Mouse (Mus musculus) embryonic facial prominence, embryonic 11.5 days (tissue): ENCODE data around the gene Atp6v0a2. TPM values are rescaled to one million over a fixed set of nuclear protein-coding genes. Genes with fewer than 3 reads are reported as not detected.

ENCODE experiments used
- ATAC-seq: fragments of 200-750 bp; cut with Nextera tagmentation; replicated peaks from 2 replicates; pipeline ENCODE4 v1.8.0; 2017; ENCODE audit warnings: low read depth; ENCODE audit not compliant: insufficient number of reproducible peaks, low FRiP score, low TSS enrichment
- DNase-seq: peaks from one replicate; pipeline ENCODE4 v3.0.0-alpha.2; 2015; ENCODE audit warnings: low spot score
- H3K27ac ChIP-seq: fragments of 300-500 bp; sonication (generic); replicated peaks from 2 replicates; pipeline ENCODE4 v1.5.1; 2014; ENCODE audit warnings: mild to moderate bottlenecking, low read depth, low read length, control low read depth
- H3K27me3 ChIP-seq: fragments of 300-500 bp; sonication (generic); 2 replicates; pipeline ENCODE4 v1.6.1; 2014; ENCODE audit warnings: mild to moderate bottlenecking, low read length, moderate library complexity, mixed read lengths; ENCODE audit not compliant: control insufficient read depth, insufficient read depth
- H3K36me3 ChIP-seq: fragments of 300-500 bp; sonication (generic); replicated peaks from 2 replicates; pipeline ENCODE4 v1.6.1; 2014; ENCODE audit warnings: low read depth, mild to moderate bottlenecking, low read length, moderate library complexity, mixed read lengths; ENCODE audit not compliant: control insufficient read depth, insufficient read depth
- H3K4me1 ChIP-seq: fragments of 300-500 bp; sonication (generic); 2 replicates; pipeline ENCODE4 v1.6.1; 2014; ENCODE audit warnings: low read length, mixed read lengths; ENCODE audit not compliant: control insufficient read depth, insufficient read depth
- H3K4me2 ChIP-seq: fragments of 300-500 bp; sonication (generic); 2 replicates; pipeline ENCODE4 v1.6.1; 2014; ENCODE audit warnings: low read depth, mild to moderate bottlenecking, control low read depth, low read length, moderate library complexity
- H3K4me3 ChIP-seq: fragments of 300-500 bp; sonication (generic); 2 replicates; pipeline ENCODE4 v1.5.1; 2014; ENCODE audit warnings: low read depth, low read length, control low read depth
- H3K9ac ChIP-seq: fragments of 300-500 bp; sonication (generic); replicated peaks from 2 replicates; pipeline ENCODE4 v1.6.1; 2014; ENCODE audit warnings: mild to moderate bottlenecking, control low read depth, low read length
- H3K9me3 ChIP-seq: fragments of 300-500 bp; sonication (generic); replicated peaks from 2 replicates; pipeline ENCODE4 v1.6.1; 2016; ENCODE audit warnings: mild to moderate bottlenecking, low read length, inconsistent platforms, mixed read lengths; ENCODE audit not compliant: control insufficient read depth
- WGBS: fragments of 180-500 bp; shearing (Covaris S2); extraction: QIAGEN DNeasy Blood & Tissue Kit; methylation state at CpG from one replicate; pipeline ENCODE4 v1.1.7; 2014; 5-methylcytosine and 5-hydroxymethylcytosine counted together
- polyA plus RNA-seq: library from polyadenylated mRNA; unstranded; fragments of >200 nt; fragmentation: Nextera tagmentation; extraction: Ambion mirVana; gene quantifications from 2 replicates; pipeline ENCODE4 v1.2.1, GENCODE M21; 2014

Gene Atp6v0a2
- polyA plus RNA-seq, 1 experiment from 2014 or later: 40.4 TPM

GRCm38 (mm10) chr5:124604296-124604695 is 24.1 kb upstream of the Atp6v0a2 start:
- no peak overlapping the region for H3K9ac ChIP-seq
- 93% methylated on average over 4 of the region's 4 CpGs for WGBS
- no peak for ATAC-seq
- H3K4me3 ChIP-seq: no peak overlapping the region
- no peaks in the 10 kb centered on the region for H3K4me1 ChIP-seq
- no peaks in the 10 kb centered on the region for H3K27me3 ChIP-seq
- H3K36me3 ChIP-seq: no peaks in the 10 kb centered on the region
- H3K4me2 ChIP-seq: no peak overlapping the region
- H3K27ac ChIP-seq: no peak overlapping the region
- DNase-seq: no peak
- no peaks in the 10 kb centered on the region for H3K9me3 ChIP-seq

DNA sequence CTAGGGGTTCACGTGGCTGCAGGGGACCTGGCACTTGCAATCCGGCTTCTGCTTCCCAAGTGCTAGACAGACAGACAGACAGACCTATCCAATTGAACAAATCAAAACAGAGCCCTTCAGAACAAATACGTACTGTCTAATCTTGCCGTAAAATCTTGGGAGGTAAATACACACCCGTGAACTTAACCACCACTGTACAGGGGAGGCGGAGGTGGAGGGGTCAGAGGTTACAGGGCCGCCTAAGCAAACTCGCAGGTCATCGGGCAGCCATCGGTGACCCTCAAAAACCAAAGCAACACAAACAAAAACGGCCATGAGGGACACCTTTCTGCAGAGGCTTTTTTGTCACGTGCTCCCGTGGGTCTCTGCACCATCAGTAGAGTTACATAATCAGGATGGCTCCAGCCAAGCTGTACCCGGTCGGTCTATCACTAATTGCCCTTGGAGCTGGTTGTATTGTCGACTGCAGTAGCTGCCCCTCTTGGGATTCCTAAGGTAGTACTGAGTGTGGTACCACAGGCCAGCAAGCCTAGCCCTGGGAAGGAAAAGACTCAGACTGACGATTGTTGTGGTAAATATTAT is 23.2 kb upstream of the Atp6v0a2 start:
- WGBS: 83% methylated on average over 17 of the region's 17 CpGs
- H3K36me3 ChIP-seq: no peaks in the 10 kb centered on the region; the same call in 1 of the 2 replicates
- H3K27me3 ChIP-seq: no peaks in the 10 kb centered on the region
- no peaks in the 10 kb centered on the region for H3K9me3 ChIP-seq
- H3K4me1 ChIP-seq: no peaks in the 10 kb centered on the region
- DNase-seq (no peak), ATAC-seq (no peak)
- H3K4me2 ChIP-seq: no peak overlapping the region
- no peak overlapping the region for H3K27ac ChIP-seq
- H3K9ac ChIP-seq: no peak overlapping the region
- no peak overlapping the region for H3K4me3 ChIP-seq

- Histone ChIP-seq H3K4me2 (no peak overlapping the region), H3K27me3 (no peaks in the 10 kb centered on the region), H3K27ac (no peak overlapping the region), H3K9ac (no peak overlapping the region), H3K4me3 (no peak overlapping the region), H3K9me3 (no peaks in the 10 kb centered on the region), H3K36me3 (no peaks in the 10 kb centered on the region; the same call in 1 of the 2 replicates), H3K4me1 (no peaks in the 10 kb centered on the region)
- no peak for ATAC-seq
- no peak for DNase-seq
- 76% methylated on average over 10 of the region's 10 CpGs for WGBS
These were observed 17.4 kb upstream of the Atp6v0a2 start for GRCm38 (mm10) chr5:124610965-124611364.

- Histone ChIP-seq H3K36me3 (no peaks in the 10 kb centered on the region; the same call in 1 of the 2 replicates), H3K4me1 (no peaks in the 10 kb centered on the region), H3K27me3 (no peaks in the 10 kb centered on the region), H3K4me3 (no peak overlapping the region), H3K9me3 (no peaks in the 10 kb centered on the region), H3K4me2 (no peak overlapping the region), H3K27ac (no peak overlapping the region), H3K9ac (no peak overlapping the region)
- DNase-seq: no peak
- 87% methylated on average over 11 of the region's 11 CpGs for WGBS
- ATAC-seq: no peak
These were observed 13.7 kb upstream of the Atp6v0a2 start for GRCm38 (mm10) chr5:124614709-124615108.

GRCm38 (mm10) chr5:124618711-124619110 is 9.7 kb upstream of the Atp6v0a2 start:
- DNase-seq (no peak), ATAC-seq (no peak)
- no peak overlapping the region for H3K4me2 ChIP-seq
- 84% methylated on average over 10 of the region's 10 CpGs for WGBS
- no peak overlapping the region for H3K4me3 ChIP-seq
- H3K4me1 ChIP-seq: no peaks in the 10 kb centered on the region
- H3K27me3 ChIP-seq: no peaks in the 10 kb centered on the region
- H3K36me3 ChIP-seq: no peaks in the 10 kb centered on the region
- no peak overlapping the region for H3K27ac ChIP-seq
- H3K9ac ChIP-seq: no peak overlapping the region
- H3K9me3 ChIP-seq: no peaks in the 10 kb centered on the region

DNA sequence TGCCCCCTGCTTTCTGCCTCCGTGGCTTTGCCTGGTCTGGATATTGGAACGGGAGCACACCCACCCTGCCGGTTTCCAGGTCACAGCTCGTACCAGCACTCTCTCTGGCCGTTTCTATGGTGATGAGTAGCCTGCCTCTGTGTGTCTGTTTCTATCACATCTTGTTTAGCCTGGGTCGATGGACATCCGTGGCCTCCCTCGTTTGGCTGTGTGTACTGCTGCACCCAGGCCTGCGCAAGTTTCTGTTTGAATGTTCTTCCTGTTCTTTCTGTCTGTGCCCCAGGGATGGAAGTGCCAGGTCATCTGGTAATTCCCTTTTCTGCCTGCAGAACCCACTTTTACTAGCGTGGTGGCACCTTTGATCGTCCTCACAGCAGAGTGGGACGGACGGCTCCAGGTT is 7.0 kb upstream of the Atp6v0a2 start:
- Histone ChIP-seq H3K4me2 (no peak overlapping the region), H3K9me3 (no peaks in the 10 kb centered on the region), H3K9ac (no peak overlapping the region), H3K4me1 (no peaks in the 10 kb centered on the region), H3K27ac (no peak overlapping the region), H3K27me3 (no peaks in the 10 kb centered on the region), H3K4me3 (no peak overlapping the region), H3K36me3 (no peaks in the 10 kb centered on the region)
- ATAC-seq (no peak), DNase-seq (no peak)
- 83% methylated on average over 13 of the region's 13 CpGs for WGBS

DNA sequence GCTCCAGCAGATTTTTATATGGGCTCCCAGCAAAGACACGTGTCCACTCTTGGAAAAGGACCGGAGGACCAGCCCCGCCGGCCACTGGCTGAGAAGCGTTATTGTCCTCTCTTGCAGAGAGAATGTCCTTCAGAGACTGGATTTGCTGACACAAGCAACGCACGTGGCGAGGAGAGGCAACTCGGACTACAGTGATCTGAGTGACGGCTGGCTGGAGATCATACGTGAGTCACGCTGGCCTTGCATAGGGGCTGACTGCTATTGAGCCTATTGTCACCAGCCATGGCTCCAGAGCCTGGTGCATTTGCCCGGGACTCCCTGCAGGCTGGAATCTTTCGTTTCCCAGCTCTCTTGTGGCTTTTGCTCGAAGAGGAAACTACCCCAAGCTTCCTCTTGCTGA is 5.5 kb upstream of the Atp6v0a2 start:
- Histone ChIP-seq H3K4me3 (no peak overlapping the region), H3K27me3 (no peaks in the 10 kb centered on the region), H3K9ac (no peak overlapping the region), H3K27ac (no peak overlapping the region), H3K4me2 (no peak overlapping the region), H3K36me3 (no peaks in the 10 kb centered on the region), H3K9me3 (no peaks in the 10 kb centered on the region), H3K4me1 (no peaks in the 10 kb centered on the region)
- ATAC-seq: no peak
- DNase-seq: no peak
- WGBS: 88% methylated on average over 15 of the region's 15 CpGs

GRCm38 (mm10) chr5:124624291-124624690 is 4.1 kb upstream of the Atp6v0a2 start:
- H3K4me2 ChIP-seq: no peak overlapping the region
- H3K27me3 ChIP-seq: no peaks in the 10 kb centered on the region
- no peaks in the 10 kb centered on the region for H3K4me1 ChIP-seq
- H3K27ac ChIP-seq: no peak overlapping the region
- DNase-seq (no peak), ATAC-seq (no peak)
- WGBS: 89% methylated on average over 9 of the region's 9 CpGs
- no peaks in the 10 kb centered on the region for H3K9me3 ChIP-seq
- H3K4me3 ChIP-seq: no peak overlapping the region
- no peaks in the 10 kb centered on the region for H3K36me3 ChIP-seq
- H3K9ac ChIP-seq: no peak overlapping the region
